In genomic region chr16:35771606-35772005, GRCm38 (mm10) we compare ENCODE assay signal across 10 mouse cellular contexts. TPM values are rescaled to one million over a fixed set of nuclear protein-coding genes. Genes with fewer than 3 reads are reported as not detected.
DNase-seq lines count a peak whose midpoint lies in the region; ATAC-seq and TF ChIP-seq lines count a peak whose summit lies in the region.
"Had no signal": no experiment of that assay in that cellular context is flagged by ENCODE, and none has a peak within 500 bp of the region (broad histone marks: within the 10 kb centered on the region; RNA-seq: fewer than 3 reads in every experiment).

No protein-coding gene starts in this region.

- 82% methylated on average over 5 of the region's 5 CpGs for WGBS in heart, embryonic 13.5 days
- WGBS in forebrain, postnatal 0 days: 86% methylated on average over 5 of the region's 5 CpGs
- whole genome bisulfite sequencing in midbrain, embryonic 13.5 days: 89% methylated on average over 5 of the region's 5 CpGs
- 85% methylated on average over 5 of the region's 5 CpGs for WGBS in thymus, adult 2 months

- H3K27ac ChIP-seq in heart, embryonic 13.5 days (replicated peaks): no peak overlapping the region
- no peak overlapping the region for H3K27ac ChIP-seq in ES-Bruce4 (ENCODE audit: insufficient read depth, low read length)
- no peak overlapping the region for H3K27ac ChIP-seq in forebrain, postnatal 0 days (ENCODE audit: low read depth, low read length)
- no peak overlapping the region for H3K27ac ChIP-seq in midbrain, embryonic 13.5 days
- no peak overlapping the region for H3K27ac ChIP-seq in thymus, adult 2 months (ENCODE audit: control insufficient read depth, insufficient read depth, low read length)

- H3K4me3 ChIP-seq in heart, embryonic 13.5 days: peak overlapping the region; percentile 81
- peak overlapping the region; percentile 54 for H3K4me3 ChIP-seq in ES-Bruce4 (ENCODE audit: low read depth, low read length)
- no peak overlapping the region for H3K4me3 ChIP-seq in forebrain, postnatal 0 days (ENCODE audit: low read depth, low read length)
- 0 out of 2 replicates have a peak overlapping the region, but pooled peaks have one; percentile 70 for H3K4me3 ChIP-seq in midbrain, embryonic 13.5 days (replicated peaks)
- H3K4me3 ChIP-seq in thymus, adult 2 months (ENCODE audit: control insufficient read depth, insufficient read depth, low read length): no peak overlapping the region

- TF ChIP-seq EP300 in ES-Bruce4 (IDR thresholded peaks at IDR 0.05; ENCODE audit: insufficient read depth, low read depth, low read length): no peak

- TF ChIP-seq POLR2A in ES-Bruce4 (IDR thresholded peaks at IDR 0.05; ENCODE audit: insufficient read depth, low read length): no peak
- no peak for TF ChIP-seq POLR2A in thymus, adult 2 months (IDR thresholded peaks at IDR 0.05; ENCODE audit: control insufficient read depth, extremely low read depth, insufficient read depth, low read length, poor library complexity)

- no peaks in the 10 kb centered on the region for H3K9me3 ChIP-seq in heart, embryonic 13.5 days
- H3K9me3 ChIP-seq in ES-Bruce4 (replicated peaks; ENCODE audit: control insufficient read depth, insufficient read depth, low read length, poor library complexity, severe bottlenecking): no peaks in the 10 kb centered on the region
- H3K9me3 ChIP-seq in forebrain, postnatal 0 days (ENCODE audit: low read length): no peaks in the 10 kb centered on the region
- no peaks in the 10 kb centered on the region for H3K9me3 ChIP-seq in midbrain, embryonic 13.5 days

- H3K36me3 ChIP-seq in heart, embryonic 13.5 days: 0 out of 2 replicates have a peak, but pooled peaks cover 4% of the 10 kb centered on the region
- H3K36me3 ChIP-seq in ES-Bruce4 (ENCODE audit: control insufficient read depth, insufficient read depth, low read length, poor library complexity, severe bottlenecking): peaks cover 16% of the 10 kb centered on the region
- H3K36me3 ChIP-seq in forebrain, postnatal 0 days (ENCODE audit: insufficient read depth): no peaks in the 10 kb centered on the region
- H3K36me3 ChIP-seq in midbrain, embryonic 13.5 days: no peaks in the 10 kb centered on the region
- H3K36me3 ChIP-seq in thymus, adult 2 months (ENCODE audit: control insufficient read depth, insufficient read depth, low read length): no peaks in the 10 kb centered on the region

- TF ChIP-seq CTCF in ES-Bruce4 (IDR thresholded peaks at IDR 0.05; ENCODE audit: low read depth, low read length): no peak
- TF ChIP-seq CTCF in forebrain, postnatal 0 days (IDR thresholded peaks at IDR 0.05; ENCODE audit: low read depth): no peak; the same call in 1 of the 2 replicates
- no peak for TF ChIP-seq CTCF in thymus, adult 2 months (IDR thresholded peaks at IDR 0.05; ENCODE audit: borderline replicate concordance, control insufficient read depth, extremely low read depth, insufficient read depth, low read length, poor library complexity)

- H3K4me2 ChIP-seq in heart, embryonic 13.5 days: peak overlapping the region; percentile 89
- H3K4me2 ChIP-seq in forebrain, postnatal 0 days (ENCODE audit: low read depth): peak overlapping the region; percentile 62
- H3K4me2 ChIP-seq in midbrain, embryonic 13.5 days (replicated peaks): peak overlapping the region; percentile 73; the same call in 1 of the 2 replicates

- H3K27me3 ChIP-seq in heart, embryonic 13.5 days (replicated peaks): no peaks in the 10 kb centered on the region
- H3K27me3 ChIP-seq in ES-Bruce4 (ENCODE audit: control insufficient read depth, insufficient read depth, low read length, poor library complexity, severe bottlenecking): no peaks in the 10 kb centered on the region
- H3K27me3 ChIP-seq in forebrain, postnatal 0 days (ENCODE audit: insufficient read depth, low read length): no peaks in the 10 kb centered on the region
- no peaks in the 10 kb centered on the region for H3K27me3 ChIP-seq in midbrain, embryonic 13.5 days
- no peaks in the 10 kb centered on the region for H3K27me3 ChIP-seq in thymus, adult 2 months (ENCODE audit: control insufficient read depth, insufficient read depth, low read length)

- H3K4me1 ChIP-seq in heart, embryonic 13.5 days: peaks cover 33% of the 10 kb centered on the region
- H3K4me1 ChIP-seq in ES-Bruce4 (ENCODE audit: control insufficient read depth, insufficient read depth, low read length): peaks cover 1% of the 10 kb centered on the region
- H3K4me1 ChIP-seq in forebrain, postnatal 0 days (ENCODE audit: insufficient read depth): peaks cover 19% of the 10 kb centered on the region
- H3K4me1 ChIP-seq in midbrain, embryonic 13.5 days (replicated peaks): peaks cover 34% of the 10 kb centered on the region
- H3K4me1 ChIP-seq in thymus, adult 2 months (replicated peaks; ENCODE audit: control insufficient read depth, insufficient read depth, low read length): peaks cover 17% of the 10 kb centered on the region

- no peak for DNase-seq in heart, postnatal 4 days
- no peak for DNase-seq in forebrain, postnatal 0 days
- DNase-seq in spleen, postnatal 14 days (ENCODE audit: low spot score in 2 of 2): no peak
- DNase-seq in embryo, embryonic 10 days (ENCODE audit: low spot score): no peak
- no peak for DNase-seq in thymus, adult 2 months
- DNase-seq: gastrocnemius, postnatal 10 days; thymus, postnatal 25 days had no signal

- ATAC-seq in heart, embryonic 13.5 days (ENCODE audit: extremely low read depth, insufficient number of reproducible peaks, low FRiP score, low TSS enrichment): no peak
- no peak for ATAC-seq in forebrain, postnatal 0 days
- ATAC-seq in midbrain, embryonic 13.5 days: no peak

- no peak overlapping the region; the same call in 1 of the 2 replicates for H3K9ac ChIP-seq in heart, embryonic 13.5 days
- H3K9ac ChIP-seq in ES-Bruce4 (ENCODE audit: low read depth, poor library complexity, severe bottlenecking): peak overlapping the region; percentile 32; the same call in 1 of the 2 replicates
- H3K9ac ChIP-seq in forebrain, postnatal 0 days: no peak overlapping the region
- H3K9ac ChIP-seq in midbrain, embryonic 13.5 days (replicated peaks): no peak overlapping the region

RNA-seq across cellular contexts. Expression of gene Hspbap1, which starts 1.4 kb away (rescaled TPM):
- 8.7 and 9.5 TPM in 2 replicates for polyA plus RNA-seq in heart, embryonic 13.5 days (2015; fragmentation: Nextera tagmentation; extraction: Ambion mirVana)
- 1 to 10 TPM; 2.4 to 3.3 TPM for total RNA-seq in heart, postnatal 4 days (2021)
- polyA plus RNA-seq in ES-Bruce4 (2011; ENCODE audit: insufficient read depth, insufficient read length, low read depth, missing spikeins): 71.3 and 72.5 TPM in 2 replicates
- 7.2 and 8.2 TPM in 2 replicates for total RNA-seq in forebrain, postnatal 0 days (2014; rRNA removed)
- 5.1 and 6.8 TPM in 2 replicates for polyA plus RNA-seq in forebrain, postnatal 0 days (2015; fragmentation: Nextera tagmentation; extraction: Ambion mirVana)
- 19.7 and 21.9 TPM in 2 replicates for polyA plus RNA-seq in midbrain, embryonic 13.5 days (2015; fragmentation: Nextera tagmentation; extraction: Ambion mirVana)
- polyA plus RNA-seq in thymus, adult 2 months (2012; rRNA removed): 12.9 and 16.0 TPM in 2 replicates

RNA-seq across cellular contexts. Expression of gene Dirc2, which starts 2.5 kb away (rescaled TPM):
- polyA plus RNA-seq in heart, embryonic 13.5 days (2015; fragmentation: Nextera tagmentation; extraction: Ambion mirVana): 10.6 and 11.1 TPM in 2 replicates
- total RNA-seq in heart, postnatal 4 days (2021): 10 to 100 TPM; 33.2 to 34.8 TPM
- 18.3 and 18.5 TPM in 2 replicates for polyA plus RNA-seq in ES-Bruce4 (2011; ENCODE audit: insufficient read depth, insufficient read length, low read depth, missing spikeins)
- total RNA-seq in forebrain, postnatal 0 days (2014; rRNA removed): 80.9 and 90.9 TPM in 2 replicates
- 41.6 and 50.1 TPM in 2 replicates for polyA plus RNA-seq in forebrain, postnatal 0 days (2015; fragmentation: Nextera tagmentation; extraction: Ambion mirVana)
- 22.7 and 27.9 TPM in 2 replicates for polyA plus RNA-seq in midbrain, embryonic 13.5 days (2015; fragmentation: Nextera tagmentation; extraction: Ambion mirVana)
- polyA plus RNA-seq in thymus, adult 2 months (2012; rRNA removed): 39.6 and 43.2 TPM in 2 replicates

Comparison
In these comparisons a context has a peak if more than half of its experiments do, and no peak if none do; other contexts are left out.
1. H3K4me3 ChIP-seq: peak in heart, embryonic 13.5 days (single experiment), ES-Bruce4 (single experiment) and midbrain, embryonic 13.5 days (single experiment); none in forebrain, postnatal 0 days (single experiment) and thymus, adult 2 months (single experiment).
2. Peak in every context shown above with its lines, with median percentiles within 50 percentile points of each other: H3K4me2 ChIP-seq.